Mouse (Mus musculus) stomach, embryonic 14.5 days (tissue): ENCODE measurements around the gene Nup210l. TPM values are rescaled to one million over a fixed set of nuclear protein-coding genes. Genes with fewer than 3 reads are reported as not detected.
"Not testable (repeated sequence)": the region's sequence is repeated elsewhere in the genome, so short reads cannot be mapped to it uniquely, and the experiment has no call there.

ENCODE experiments used
- ATAC-seq: fragments of 200-750 bp; cut with Nextera tagmentation; 2 replicates; pipeline ENCODE4 v1.8.0; 2017; ENCODE audit warnings: low read depth, moderate TSS enrichment; ENCODE audit not compliant: insufficient number of reproducible peaks, insufficient read depth, low FRiP score
- H3K27ac ChIP-seq: fragments of 300-500 bp; sonication (generic); 2 replicates; pipeline ENCODE4 v1.5.1; 2014; ENCODE audit warnings: mild to moderate bottlenecking, low read length, moderate library complexity, mixed read lengths
- H3K27me3 ChIP-seq: fragments of 300-500 bp; sonication (generic); 2 replicates; pipeline ENCODE4 v1.6.1; 2014; ENCODE audit warnings: low read length, control low read depth, mixed read lengths; ENCODE audit not compliant: control insufficient read depth, insufficient read depth
- H3K36me3 ChIP-seq: fragments of 300-500 bp; sonication (generic); 2 replicates; pipeline ENCODE4 v1.6.1; 2014; ENCODE audit warnings: mild to moderate bottlenecking, control low read depth, low read length, moderate library complexity, mixed read lengths; ENCODE audit not compliant: control insufficient read depth, insufficient read depth
- H3K4me1 ChIP-seq: fragments of 300-500 bp; sonication (generic); 2 replicates; pipeline ENCODE4 v1.6.1; 2014; ENCODE audit warnings: low read length, control low read depth, mixed read lengths; ENCODE audit not compliant: control insufficient read depth, insufficient read depth
- H3K4me2 ChIP-seq: fragments of 300-500 bp; sonication (generic); replicated peaks from 2 replicates; pipeline ENCODE4 v1.6.1; 2014; ENCODE audit warnings: low read depth, low read length, control low read depth
- H3K4me3 ChIP-seq: fragments of 300-500 bp; sonication (generic); 2 replicates; pipeline ENCODE4 v1.5.1; 2014; ENCODE audit warnings: low read depth, low read length, control low read depth
- H3K9ac ChIP-seq: fragments of 300-500 bp; sonication (generic); replicated peaks from 2 replicates; pipeline ENCODE4 v1.6.1; 2014; ENCODE audit warnings: low read depth, mild to moderate bottlenecking, control low read depth, low read length, moderate library complexity, mixed read lengths
- H3K9me3 ChIP-seq: fragments of 300-500 bp; sonication (generic); 2 replicates; pipeline ENCODE4 v1.6.1; 2016; ENCODE audit warnings: low read depth, low read length, control low read depth; ENCODE audit not compliant: control insufficient read depth
- WGBS: fragments of 180-500 bp; shearing (Covaris S2); extraction: QIAGEN DNeasy Blood & Tissue Kit; methylation state at CpG from one replicate; pipeline ENCODE4 v1.1.7; 2014; 5-methylcytosine and 5-hydroxymethylcytosine counted together
- polyA plus RNA-seq: library from polyadenylated mRNA; unstranded; fragments of >200 nt; fragmentation: Nextera tagmentation; extraction: Ambion mirVana; gene quantifications from 2 replicates; pipeline ENCODE4 v1.2.1, GENCODE M21; 2014

Nup210l gene
- polyA plus RNA-seq, 1 experiment from 2014 or later, result 0.98 TPM

DNA sequence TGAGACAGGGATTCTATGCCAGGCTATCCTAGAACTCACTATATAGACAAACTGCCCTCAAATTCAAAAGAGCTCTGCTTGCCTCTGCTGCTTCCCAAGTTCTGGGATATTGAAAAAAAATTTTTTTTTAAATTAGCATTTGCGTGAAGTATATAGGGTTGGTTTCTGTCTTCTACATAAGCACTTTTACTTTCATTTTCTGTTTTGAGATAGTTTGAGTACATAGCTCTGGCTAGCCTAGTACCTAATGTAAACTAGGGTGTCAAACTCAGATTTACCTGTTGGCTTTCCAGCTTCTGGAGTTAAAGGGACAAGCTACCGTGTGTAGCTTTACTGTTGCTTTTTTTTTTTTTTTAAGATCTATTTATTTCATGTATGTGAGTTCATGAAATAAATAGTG, 2.3 kb upstream of the Nup210l start:
- H3K27me3 ChIP-seq, result no peaks in the 10 kb centered on the region
- no peak overlapping the region for H3K4me2 ChIP-seq
- WGBS, result 81% methylated on average over 2 of the region's 2 CpGs
- H3K9ac ChIP-seq, result no peak overlapping the region
- no peaks in the 10 kb centered on the region for H3K4me1 ChIP-seq
- H3K9me3 ChIP-seq, result no peaks in the 10 kb centered on the region
- no peak overlapping the region for H3K4me3 ChIP-seq
- peaks cover 24% of the 10 kb centered on the region for H3K36me3 ChIP-seq
- no peak overlapping the region for H3K27ac ChIP-seq
- ATAC-seq, result no peak

DNA sequence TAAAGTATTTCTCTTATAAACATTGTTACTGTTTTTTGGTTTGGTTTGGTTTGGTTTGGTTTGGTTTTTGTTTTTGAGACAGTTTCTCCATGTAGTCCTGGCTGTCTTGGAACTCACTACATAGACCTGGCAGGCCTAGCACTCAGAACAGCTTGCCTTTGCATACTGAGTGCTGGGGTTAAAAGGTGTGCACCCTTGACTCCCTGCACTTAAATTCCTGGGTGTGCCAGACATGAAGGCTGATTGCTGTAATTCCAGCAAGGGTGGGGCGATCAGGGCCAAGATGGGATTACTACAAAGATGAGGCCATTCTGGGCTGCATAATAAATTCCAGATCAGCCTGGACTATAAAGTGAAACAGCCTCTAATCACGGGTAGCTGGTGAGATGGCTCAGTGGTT, 1.7 kb upstream of the Nup210l start:
- no peaks in the 10 kb centered on the region for H3K9me3 ChIP-seq
- no peaks in the 10 kb centered on the region for H3K27me3 ChIP-seq
- no peak overlapping the region for H3K4me2 ChIP-seq
- peaks cover 24% of the 10 kb centered on the region for H3K36me3 ChIP-seq
- no peak overlapping the region for H3K4me3 ChIP-seq
- no peak overlapping the region for H3K27ac ChIP-seq
- no peak for ATAC-seq
- WGBS, result 87% methylated on average over 2 of the region's 2 CpGs
- H3K9ac ChIP-seq, result no peak overlapping the region
- H3K4me1 ChIP-seq, result no peaks in the 10 kb centered on the region

GRCm38 (mm10) chr3:90103176-90103575, 756 bp upstream of the Nup210l start:
- Histone ChIP-seq H3K4me1 (no peaks in the 10 kb centered on the region), H3K4me2 (no peak overlapping the region), H3K36me3 (peaks cover 19% of the 10 kb centered on the region), H3K27ac (no peak overlapping the region), H3K27me3 (no peaks in the 10 kb centered on the region), H3K9me3 (no peaks in the 10 kb centered on the region), H3K4me3 (no peak overlapping the region), H3K9ac (no peak overlapping the region)
- WGBS, result 45% methylated on average over 2 of the region's 2 CpGs
- no peak for ATAC-seq

DNA sequence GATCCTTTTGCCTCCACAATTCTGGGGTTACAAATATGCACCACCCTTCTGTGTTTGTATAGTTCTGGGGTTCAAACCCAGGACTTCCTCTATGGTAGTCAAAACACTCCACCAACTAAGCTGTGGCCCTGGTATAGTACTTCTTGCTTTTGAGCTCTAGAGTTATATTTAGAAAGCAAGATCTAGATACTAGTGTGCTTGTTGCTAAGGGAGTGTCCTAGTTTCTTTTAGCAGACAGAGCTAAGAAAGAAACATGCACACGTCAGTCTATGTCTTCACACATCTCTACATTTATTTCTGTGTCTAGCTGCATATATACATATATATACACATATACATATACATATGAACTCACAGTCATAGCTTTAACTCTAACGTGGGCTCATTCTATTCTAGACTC, 7.8 kb downstream of the Nup210l start:
- Histone ChIP-seq H3K4me3 (no peak overlapping the region), H3K4me1 (no peaks in the 10 kb centered on the region), H3K9me3 (no peaks in the 10 kb centered on the region), H3K9ac (no peak overlapping the region), H3K27ac (no peak overlapping the region), H3K27me3 (no peaks in the 10 kb centered on the region), H3K36me3 (no peaks in the 10 kb centered on the region), H3K4me2 (no peak overlapping the region)
- 87% methylated on average over 2 of the region's 2 CpGs for WGBS
- no peak for ATAC-seq

DNA sequence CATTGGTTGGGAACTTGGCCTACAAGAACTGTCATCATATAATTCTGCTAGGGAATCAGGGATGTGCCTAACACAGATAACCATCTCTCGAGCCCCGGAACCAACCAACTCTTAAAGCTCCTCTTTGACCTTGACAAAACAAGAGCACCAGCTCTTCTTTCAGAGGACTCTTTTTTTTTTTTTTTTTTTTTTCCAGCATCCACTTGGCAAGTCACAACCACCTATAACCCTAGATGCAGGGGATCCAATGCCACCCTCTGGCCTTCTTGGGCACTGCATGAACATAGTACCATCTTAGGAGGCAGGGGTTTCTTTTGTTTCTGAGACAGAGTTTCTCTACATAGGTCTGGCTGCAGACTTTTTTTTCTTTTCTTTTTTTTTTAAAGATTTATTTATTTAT, 10.4 kb downstream of the Nup210l start:
- no peaks in the 10 kb centered on the region for H3K36me3 ChIP-seq
- ATAC-seq, result no peak
- WGBS, result 90% methylated on average over 2 of the region's 2 CpGs
- no peak overlapping the region for H3K4me2 ChIP-seq
- H3K4me3 ChIP-seq, result no peak overlapping the region
- H3K9ac ChIP-seq, result no peak overlapping the region
- H3K4me1 ChIP-seq, result no peaks in the 10 kb centered on the region
- H3K27ac ChIP-seq, result no peak overlapping the region
- no peaks in the 10 kb centered on the region for H3K27me3 ChIP-seq
- no peaks in the 10 kb centered on the region for H3K9me3 ChIP-seq

- WGBS, result 65% methylated on average over 3 of the region's 3 CpGs
- Histone ChIP-seq H3K9me3 (no peaks in the 10 kb centered on the region), H3K4me1 (no peaks in the 10 kb centered on the region), H3K4me2 (no peak overlapping the region), H3K9ac (no peak overlapping the region), H3K4me3 (no peak overlapping the region), H3K36me3 (no peaks in the 10 kb centered on the region), H3K27me3 (no peaks in the 10 kb centered on the region), H3K27ac (no peak overlapping the region)
- ATAC-seq, result 0 out of 2 replicates have a peak, but pooled peaks have one; percentile 37
Measured at GRCm38 (mm10) chr3:90115526-90115925, 11.6 kb downstream of the Nup210l start.

GRCm38 (mm10) chr3:90118132-90118790, 14.3 kb downstream of the Nup210l start:
- Histone ChIP-seq H3K27ac (no peak overlapping the region), H3K36me3 (no peaks in the 10 kb centered on the region), H3K27me3 (no peaks in the 10 kb centered on the region), H3K4me3 (no peak overlapping the region), H3K9me3 (no peaks in the 10 kb centered on the region), H3K4me2 (no peak overlapping the region), H3K4me1 (no peaks in the 10 kb centered on the region), H3K9ac (no peak overlapping the region)
- ATAC-seq, result no peak
- WGBS, result 91% methylated on average over 13 of the region's 13 CpGs

- not testable (repeated sequence) for H3K4me2 ChIP-seq, H3K4me3 ChIP-seq, H3K9me3 ChIP-seq, H3K9ac ChIP-seq, H3K27ac ChIP-seq, H3K27me3 ChIP-seq, H3K4me1 ChIP-seq, ATAC-seq, H3K36me3 ChIP-seq
- 73% methylated on average over 5 of the region's 5 CpGs for WGBS
Measured at GRCm38 (mm10) chr3:90122036-90122435, 18.1 kb downstream of the Nup210l start.

GRCm38 (mm10) chr3:90125710-90126109, 21.8 kb downstream of the Nup210l start:
- Histone ChIP-seq H3K27ac (no peak overlapping the region), H3K4me1 (no peaks in the 10 kb centered on the region), H3K27me3 (no peaks in the 10 kb centered on the region), H3K4me3 (no peak overlapping the region), H3K4me2 (no peak overlapping the region), H3K9ac (no peak overlapping the region), H3K9me3 (no peaks in the 10 kb centered on the region), H3K36me3 (no peaks in the 10 kb centered on the region)
- ATAC-seq, result no peak
- 84% methylated on average over 5 of the region's 5 CpGs for WGBS
